Mouse (Mus musculus) liver, embryonic 14.5 days (tissue): ENCODE data around the gene Gstm1. TPM values are rescaled to one million over a fixed set of nuclear protein-coding genes. Genes with fewer than 3 reads are reported as not detected.
"Not testable (repeated sequence)": the region's sequence is repeated elsewhere in the genome, so short reads cannot be mapped to it uniquely, and the experiment has no call there.

Experiments
- ATAC-seq: fragments of 200-750 bp; cut with Nextera tagmentation; 2 replicates; pipeline ENCODE4 v1.8.0; 2017; ENCODE audit warnings: moderate number of reproducible peaks, mild to moderate bottlenecking, moderate library complexity; ENCODE audit not compliant: insufficient read depth
- DNase-seq, 3 experiments: peaks; one replicate each; pipeline ENCODE4 v3.0.0-alpha.2; 2012 to 2013; ENCODE audit warnings: low read depth in 3 of 3, low spot score in 3 of 3
- H3K27ac ChIP-seq: fragments of 300-500 bp; sonication (generic); 2 replicates; pipeline ENCODE4 v1.5.1; 2014; ENCODE audit warnings: moderate library complexity, mild to moderate bottlenecking, control low read depth, inconsistent platforms
- H3K27me3 ChIP-seq: fragments of 300-500 bp; sonication (generic); 2 replicates; pipeline ENCODE4 v1.6.1; 2014; ENCODE audit warnings: mild to moderate bottlenecking, low read length, moderate library complexity; ENCODE audit not compliant: control insufficient read depth, insufficient read depth
- H3K36me3 ChIP-seq: fragments of 300-500 bp; sonication (generic); replicated peaks from 2 replicates; pipeline ENCODE4 v1.6.1; 2014; ENCODE audit warnings: low read depth; ENCODE audit not compliant: control insufficient read depth, insufficient read depth
- H3K4me1 ChIP-seq, 2 experiments: fragments of 200-500 bp in 1 of 2; fragments of 300-500 bp in 1 of 2; sonication (generic) in 1 of 2; replicated peaks; 2 replicates each; pipeline ENCODE4 v1.6.1; 2012 to 2014; ENCODE audit warnings: antibody characterized with exemption in 1 of 2, inconsistent platforms in 1 of 2, low read length in 1 of 2; ENCODE audit not compliant: control insufficient read depth in 2 of 2, insufficient read depth in 2 of 2
- H3K4me2 ChIP-seq: fragments of 300-500 bp; sonication (generic); 2 replicates; pipeline ENCODE4 v1.6.1; 2014; ENCODE audit warnings: low read depth, mild to moderate bottlenecking, control low read depth, moderate library complexity
- H3K4me3 ChIP-seq, 2 experiments: fragments of 200-500 bp in 1 of 2; fragments of 300-500 bp in 1 of 2; sonication (generic) in 1 of 2; 2 replicates each; pipeline ENCODE4 v1.5.1; 2012 to 2014; ENCODE audit warnings: low read depth in 2 of 2, low read length in 2 of 2, mild to moderate bottlenecking in 2 of 2, control low read depth in 1 of 2, inconsistent platforms in 1 of 2, moderate library complexity in 1 of 2; ENCODE audit not compliant: insufficient read depth in 1 of 2
- H3K9ac ChIP-seq: fragments of 300-500 bp; sonication (generic); replicated peaks from 2 replicates; pipeline ENCODE4 v1.6.1; 2014; ENCODE audit warnings: mild to moderate bottlenecking, control low read depth, moderate library complexity
- H3K9me3 ChIP-seq: fragments of 300-500 bp; sonication (generic); 2 replicates; pipeline ENCODE4 v1.6.1; 2016; ENCODE audit warnings: low read length, mixed read lengths; ENCODE audit not compliant: control insufficient read depth
- CTCF ChIP-seq: IDR thresholded peaks from 2 replicates; pipeline ENCODE4 v1.5.1; 2016; ENCODE audit warnings: antibody characterized with exemption, low read depth, control low read depth
- EP300 ChIP-seq: IDR thresholded peaks from 2 replicates; pipeline ENCODE4 v1.6.1; 2016; ENCODE audit warnings: antibody characterized with exemption, low read depth
- WGBS: fragments of 180-500 bp; shearing (Covaris S2); extraction: QIAGEN DNeasy Blood & Tissue Kit; methylation state at CpG from one replicate; pipeline ENCODE4 v1.1.7; 2014; ENCODE audit not compliant: insufficient replicate concordance; 5-methylcytosine and 5-hydroxymethylcytosine counted together
- polyA plus RNA-seq, 2 experiments: library from polyadenylated mRNA; depleted of rRNA in 1 of 2; stranded (reverse) in 1 of 2; unstranded in 1 of 2; fragments of >200 nt; fragmentation: Nextera tagmentation in 1 of 2; extraction: Ambion mirVana in 1 of 2; gene quantifications; 2 replicates each; pipeline versions ENCODE4 v1.2.1 to v1.2.3; 2012 to 2014

Gstm1 gene
- polyA plus RNA-seq, 2 experiments = 124 to 275 TPM

- TF ChIP-seq EP300 (no peak), CTCF (no peak)
- ATAC-seq (peak; percentile 61), DNase-seq (no peak)
- no peak overlapping the region for H3K27ac ChIP-seq
- H3K27me3 ChIP-seq = no peaks in the 10 kb centered on the region
- no peaks in the 10 kb centered on the region for H3K36me3 ChIP-seq
- peaks cover 0 to 21% of the 10 kb centered on the region in 2 experiments; a peak in 2 of 4 replicates for H3K4me1 ChIP-seq
- H3K9me3 ChIP-seq = no peaks in the 10 kb centered on the region
- 45% methylated on average over 4 of the region's 4 CpGs for WGBS
- H3K9ac ChIP-seq = no peak overlapping the region
- H3K4me3 ChIP-seq = no peak overlapping the region
- H3K4me2 ChIP-seq = no peak overlapping the region
Measured at GRCm38 (mm10) chr3:108025318-108025717, 7.5 kb upstream of the Gstm1 start.

GRCm38 (mm10) chr3:108022650-108023049 lies 4.9 kb upstream of the Gstm1 start:
- no peak for DNase-seq
- no peak for ATAC-seq
- H3K27me3 ChIP-seq = no peaks in the 10 kb centered on the region
- no peak overlapping the region for H3K4me2 ChIP-seq
- TF ChIP-seq EP300 = no peak
- TF ChIP-seq CTCF = no peak
- H3K27ac ChIP-seq = no peak overlapping the region
- H3K9ac ChIP-seq = no peak overlapping the region
- no peaks in the 10 kb centered on the region for H3K36me3 ChIP-seq
- H3K4me3 ChIP-seq = no peak overlapping the region
- WGBS = 55% methylated on average over 6 of the region's 6 CpGs
- H3K4me1 ChIP-seq = peaks cover 0 to 22% of the 10 kb centered on the region in 2 experiments; a peak in 2 of 4 replicates
- H3K9me3 ChIP-seq = no peaks in the 10 kb centered on the region

DNA sequence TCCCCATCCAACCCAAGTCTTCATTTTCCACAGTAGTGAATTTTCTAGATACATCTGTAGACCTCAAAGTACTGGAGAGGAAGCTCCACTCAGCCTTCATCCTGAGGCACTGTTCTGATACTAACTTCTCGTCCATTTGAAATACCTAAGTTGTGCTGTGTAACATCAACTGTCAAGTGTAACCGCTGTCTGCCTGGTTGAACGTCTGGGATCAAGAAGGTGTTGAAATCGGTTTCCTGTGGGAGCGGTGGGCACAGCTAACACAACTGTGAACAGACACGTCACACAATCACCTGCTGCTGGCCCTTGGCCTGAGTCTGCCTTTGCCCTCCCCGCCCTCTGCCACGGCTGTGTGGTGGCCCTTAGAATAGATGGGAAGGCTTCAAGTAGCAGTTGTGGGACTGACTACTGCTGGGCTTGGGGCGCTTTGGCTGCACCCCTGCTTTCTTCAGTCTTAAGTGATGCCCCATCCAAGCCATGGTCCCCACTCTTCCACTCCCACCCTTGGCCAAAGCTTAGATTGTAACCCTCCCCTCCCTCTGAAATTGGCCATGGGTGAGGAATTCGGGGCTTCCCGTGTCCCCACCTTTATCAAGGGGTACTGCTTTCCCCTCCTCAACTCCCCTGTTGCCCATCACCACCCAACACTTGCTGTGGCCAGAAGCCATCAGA lies 2.7 kb upstream of the Gstm1 start:
- not testable (repeated sequence) for DNase-seq, H3K27ac ChIP-seq, H3K9me3 ChIP-seq, ATAC-seq, H3K4me2 ChIP-seq, H3K9ac ChIP-seq, H3K4me3 ChIP-seq, H3K27me3 ChIP-seq, H3K36me3 ChIP-seq
- WGBS = 60% methylated on average over 11 of the region's 11 CpGs
- H3K4me1 ChIP-seq = peaks cover 0 to 16% of the 10 kb centered on the region in 2 experiments; a peak in 2 of 4 replicates

DNA sequence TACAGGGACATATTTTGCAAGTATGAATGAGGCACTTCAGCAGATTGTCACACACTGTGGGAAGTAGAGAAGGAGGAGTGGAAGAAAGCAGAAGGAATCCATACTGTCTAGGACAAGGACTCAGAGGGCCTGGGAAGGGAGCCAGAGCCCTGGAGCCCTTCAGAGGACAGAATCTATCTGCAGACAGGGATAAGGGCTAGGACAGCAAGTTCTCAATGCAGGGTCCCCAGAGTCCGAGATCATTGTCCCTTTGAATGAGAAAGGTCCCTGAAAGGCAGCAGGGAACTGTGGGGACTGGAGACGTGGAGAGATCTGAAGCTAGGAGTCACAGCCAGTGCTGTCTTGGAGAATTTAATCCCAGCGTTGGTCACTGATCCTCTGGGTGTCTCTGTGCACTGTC lies 1.5 kb upstream of the Gstm1 start:
- not testable (repeated sequence) for H3K9ac ChIP-seq, H3K36me3 ChIP-seq, H3K27me3 ChIP-seq, H3K4me3 ChIP-seq, H3K4me2 ChIP-seq, ATAC-seq, H3K9me3 ChIP-seq, DNase-seq, H3K27ac ChIP-seq
- WGBS = 46% methylated on average over 3 of the region's 3 CpGs
- peaks cover 0 to 14% of the 10 kb centered on the region in 2 experiments; a peak in 2 of 4 replicates for H3K4me1 ChIP-seq

DNA sequence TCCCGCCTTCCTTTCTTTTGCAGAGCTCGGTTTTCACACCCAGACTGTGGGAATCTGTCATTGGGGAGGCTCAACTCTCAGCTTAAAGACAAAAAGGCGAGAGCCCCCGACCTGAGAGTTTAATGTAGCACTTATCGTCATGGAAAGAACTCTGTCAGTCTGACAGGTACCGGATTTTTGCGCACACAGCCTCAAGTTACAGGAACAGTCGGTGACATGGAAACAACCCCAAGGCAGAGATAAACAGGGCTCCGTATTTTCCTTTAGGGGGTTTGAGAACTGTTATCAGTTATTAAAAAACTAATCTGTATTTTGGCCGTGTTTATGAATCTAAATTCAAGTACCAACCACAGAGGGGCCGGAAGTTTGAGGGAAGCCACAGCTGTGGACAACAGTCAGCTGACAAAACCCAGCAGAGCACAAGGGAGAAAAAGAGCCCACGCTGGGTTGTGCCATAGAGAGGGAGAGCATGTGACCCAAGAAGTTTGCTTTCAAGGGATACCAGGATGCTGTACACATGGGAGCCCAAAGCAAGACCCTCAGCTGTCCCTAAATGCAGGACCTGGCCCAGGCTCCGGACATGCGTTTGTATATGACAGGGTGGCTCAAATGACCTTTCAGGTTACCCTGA lies 532 bp upstream of the Gstm1 start:
- DNase-seq (no peak), ATAC-seq (no peak)
- Histone ChIP-seq H3K27ac (no peak overlapping the region), H3K9ac (peak overlapping the region; percentile 34; the same call in 1 of the 2 replicates), H3K36me3 (no peaks in the 10 kb centered on the region), H3K9me3 (no peaks in the 10 kb centered on the region), H3K4me3 (peak overlapping the region; percentile 36 to 41), H3K4me2 (peak overlapping the region; percentile 66), H3K27me3 (no peaks in the 10 kb centered on the region), H3K4me1 (peaks cover 0 to 17% of the 10 kb centered on the region in 2 experiments; a peak in 2 of 4 replicates)
- no peak for TF ChIP-seq CTCF
- no peak for TF ChIP-seq EP300
- WGBS = 13% methylated on average over 14 of the region's 14 CpGs

DNA sequence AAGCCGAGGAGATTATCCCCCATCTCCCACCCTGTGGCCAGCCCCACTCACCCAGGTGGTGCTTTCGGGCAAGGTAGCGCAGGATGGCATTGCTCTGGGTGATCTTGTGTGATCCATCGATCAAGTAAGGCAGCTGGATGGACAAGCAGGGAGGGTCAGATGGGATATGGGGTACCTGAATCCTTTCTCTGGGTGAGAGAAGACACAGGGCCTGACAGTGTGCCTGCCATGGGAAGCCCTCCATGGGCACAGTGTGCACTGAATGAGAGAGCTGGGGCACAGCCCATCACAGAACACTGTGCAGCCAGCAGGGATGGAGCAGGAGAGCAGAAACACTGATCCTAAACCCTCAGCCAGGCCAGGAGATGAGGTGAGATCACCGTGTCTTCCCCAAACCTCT lies 1.3 kb downstream of the Gstm1 start:
- not testable (repeated sequence) for DNase-seq, H3K27ac ChIP-seq, H3K9ac ChIP-seq, H3K36me3 ChIP-seq, ATAC-seq, H3K27me3 ChIP-seq, H3K9me3 ChIP-seq
- H3K4me2 ChIP-seq = peak overlapping the region; percentile 66
- H3K4me1 ChIP-seq = peaks cover 0 to 16% of the 10 kb centered on the region in 2 experiments; a peak in 2 of 4 replicates
- peak overlapping the region; percentile 18 to 47; a peak in 3 of 4 replicates for H3K4me3 ChIP-seq
- 71% methylated on average over 5 of the region's 5 CpGs for WGBS
